Mouse (Mus musculus) right cerebral cortex, postnatal 36 days (tissue): ENCODE data around the gene Phgdh.
A peak's percentile ranks its signal among the peaks of the same experiment; 100 is the strongest.

Experiments used
- DNase-seq, 2 experiments: peaks; one replicate each; pipeline ENCODE4 v3.0.0; 2022; ENCODE audit warnings: low spot score in 2 of 2, mixed read lengths in 1 of 2

Phgdh gene

GRCm38 (mm10) chr3:98339706-98340109 lies at the start of gene Phgdh:
Gene Phgdh, minus strand, starts transcription at chr3:98339990.
- DNase-seq, result peak in 1 of 2 experiments; percentile 21

GRCm38 (mm10) chr3:98389305-98389704 lies 49.5 kb upstream of the Phgdh start:
- DNase-seq, result no peak

- DNase-seq, result no peak
Observed at GRCm38 (mm10) chr3:98387756-98388155, 48.0 kb upstream of the Phgdh start.

- no peak for DNase-seq
Observed at GRCm38 (mm10) chr3:98387086-98387485, 47.3 kb upstream of the Phgdh start.

- DNase-seq, result no peak
Observed at GRCm38 (mm10) chr3:98383024-98383790, 43.4 kb upstream of the Phgdh start.

GRCm38 (mm10) chr3:98382246-98382939 lies 42.6 kb upstream of the Phgdh start, which contains the start of gene Zfp697:
Gene Zfp697, plus strand, starts transcription at chr3:98382461.
- peak; percentile 66 to 77 for DNase-seq

- DNase-seq, result no peak
Observed at GRCm38 (mm10) chr3:98381677-98382245, 42.0 kb upstream of the Phgdh start.

- DNase-seq, result no peak
Observed at GRCm38 (mm10) chr3:98379236-98379635, 39.4 kb upstream of the Phgdh start.

GRCm38 (mm10) chr3:98378267-98378666 lies 38.5 kb upstream of the Phgdh start:
- DNase-seq, result no peak

GRCm38 (mm10) chr3:98374980-98375379 lies 35.2 kb upstream of the Phgdh start:
- DNase-seq, result no peak

- no peak for DNase-seq
Observed at GRCm38 (mm10) chr3:98374062-98374719, 34.4 kb upstream of the Phgdh start.

GRCm38 (mm10) chr3:98368776-98369175 lies 29.0 kb upstream of the Phgdh start:
- DNase-seq, result no peak

GRCm38 (mm10) chr3:98368283-98368682 lies 28.5 kb upstream of the Phgdh start:
- DNase-seq, result no peak

GRCm38 (mm10) chr3:98366823-98367222 lies 27.0 kb upstream of the Phgdh start:
- no peak for DNase-seq

- no peak for DNase-seq
Observed at GRCm38 (mm10) chr3:98366086-98366485, 26.3 kb upstream of the Phgdh start.

- no peak for DNase-seq
Observed at GRCm38 (mm10) chr3:98362753-98363152, 23.0 kb upstream of the Phgdh start.

- no peak for DNase-seq
Observed at GRCm38 (mm10) chr3:98356632-98357370, 17.0 kb upstream of the Phgdh start.

- no peak for DNase-seq
Observed at GRCm38 (mm10) chr3:98356026-98356365, 16.2 kb upstream of the Phgdh start.

GRCm38 (mm10) chr3:98355344-98356025 lies 15.7 kb upstream of the Phgdh start:
- DNase-seq, result no peak

- DNase-seq, result peak; percentile 26 to 28
Observed at GRCm38 (mm10) chr3:98353892-98354291, 14.1 kb upstream of the Phgdh start.

- no peak for DNase-seq
Observed at GRCm38 (mm10) chr3:98348705-98349104, 8.9 kb upstream of the Phgdh start.
